Mouse (Mus musculus): Measurements from ENCODE around the gene Ddx24.
"Not testable (repeated sequence)": the region's sequence is repeated elsewhere in the genome, so short reads cannot be mapped to it uniquely, and the experiment has no call there.

Gene Ddx24

GRCm38 (mm10) chr12:103425729-103426470, at the start of gene Ddx24:
TSS of gene Ddx24 (minus strand) at chr12:103425830.
- peak; percentile 97 for DNase-seq (ENCODE audit: low spot score)

GRCm38 (mm10) chr12:103474481-103474880, 48.9 kb upstream of the Ddx24 start:
- no peak for DNase-seq (ENCODE audit: low spot score)

GRCm38 (mm10) chr12:103457140-103457539, 31.5 kb upstream of the Ddx24 start, which contains the start of gene Ifi27l2b:
TSS of gene Ifi27l2b (minus strand) at chr12:103457223.
- no peak for DNase-seq (ENCODE audit: low spot score)

- DNase-seq (ENCODE audit: low spot score): not testable (repeated sequence)
Measured at GRCm38 (mm10) chr12:103456727-103457126, 31.1 kb upstream of the Ddx24 start.

GRCm38 (mm10) chr12:103453361-103453760, 27.7 kb upstream of the Ddx24 start:
- no peak for DNase-seq (ENCODE audit: low spot score)

- no peak for DNase-seq (ENCODE audit: low spot score)
Measured at GRCm38 (mm10) chr12:103445060-103445459, 19.4 kb upstream of the Ddx24 start.

- not testable (repeated sequence) for DNase-seq (ENCODE audit: low spot score)
Measured at GRCm38 (mm10) chr12:103444261-103444660, 18.6 kb upstream of the Ddx24 start.

- DNase-seq (ENCODE audit: low spot score): no peak
Measured at GRCm38 (mm10) chr12:103443524-103443923, 17.9 kb upstream of the Ddx24 start, which contains the start of gene Ifi27l2a. TSS of gene Ifi27l2a (minus strand) at chr12:103443680.

GRCm38 (mm10) chr12:103437601-103438000, 12.0 kb upstream of the Ddx24 start:
- no peak for DNase-seq (ENCODE audit: low spot score)

- no peak for DNase-seq (ENCODE audit: low spot score)
Measured at GRCm38 (mm10) chr12:103434861-103435260, 9.2 kb upstream of the Ddx24 start.

- DNase-seq (ENCODE audit: low spot score): peak; percentile 78
Measured at GRCm38 (mm10) chr12:103433986-103434731, 8.5 kb upstream of the Ddx24 start, which contains the start of gene Ifi27. TSS of gene Ifi27 (plus strand) at chr12:103434211.

GRCm38 (mm10) chr12:103433430-103433829, 7.8 kb upstream of the Ddx24 start:
- DNase-seq (ENCODE audit: low spot score): no peak

GRCm38 (mm10) chr12:103426710-103427109, 1.1 kb upstream of the Ddx24 start:
- DNase-seq (ENCODE audit: low spot score): no peak

- no peak for DNase-seq (ENCODE audit: low spot score)
Measured at GRCm38 (mm10) chr12:103425016-103425728, 458 bp downstream of the Ddx24 start.

GRCm38 (mm10) chr12:103408144-103408543, 17.5 kb downstream of the Ddx24 start:
- no peak for DNase-seq (ENCODE audit: low spot score)

- DNase-seq (ENCODE audit: low spot score): no peak
Measured at GRCm38 (mm10) chr12:103407720-103408119, 17.9 kb downstream of the Ddx24 start, which contains the start of gene 9330161L09Rik. TSS of gene 9330161L09Rik (minus strand) at chr12:103407820.

GRCm38 (mm10) chr12:103404131-103404530, 21.5 kb downstream of the Ddx24 start:
- DNase-seq (ENCODE audit: low spot score): no peak

GRCm38 (mm10) chr12:103396751-103397150, 28.9 kb downstream of the Ddx24 start:
- no peak for DNase-seq (ENCODE audit: low spot score)

GRCm38 (mm10) chr12:103395486-103396275, 29.9 kb downstream of the Ddx24 start:
- DNase-seq (ENCODE audit: low spot score): no peak

- DNase-seq (ENCODE audit: low spot score): no peak
Measured at GRCm38 (mm10) chr12:103393528-103393927, 32.1 kb downstream of the Ddx24 start.

GRCm38 (mm10) chr12:103391098-103391497, 34.5 kb downstream of the Ddx24 start:
- no peak for DNase-seq (ENCODE audit: low spot score)

All from layer of hippocampus, adult 9-10 months (tissue).